Mouse (Mus musculus) midbrain, postnatal 0 days (tissue): Measurements from ENCODE around the gene Hormad1. TPM values are rescaled to one million over a fixed set of nuclear protein-coding genes. Genes with fewer than 3 reads are reported as not detected.

Experiments used
- ATAC-seq: fragments of 200-750 bp; cut with Nextera tagmentation; 2 replicates; pipeline ENCODE4 v1.8.0; 2017; ENCODE audit warnings: moderate number of reproducible peaks, mild to moderate bottlenecking, moderate TSS enrichment, moderate library complexity; ENCODE audit not compliant: low FRiP score
- DNase-seq: peaks from one replicate; pipeline ENCODE4 v3.0.0-alpha.2; 2015; ENCODE audit warnings: low spot score
- H3K27ac ChIP-seq: fragments of 300-500 bp; sonication (generic); 2 replicates; pipeline ENCODE4 v1.5.1; 2014; ENCODE audit warnings: low read depth, mild to moderate bottlenecking, low read length, mixed read lengths
- H3K27me3 ChIP-seq: fragments of 300-500 bp; sonication (generic); 2 replicates; pipeline ENCODE4 v1.6.1; 2014; ENCODE audit warnings: low read length, control low read depth, mixed read lengths; ENCODE audit not compliant: insufficient read depth
- H3K36me3 ChIP-seq: fragments of 300-500 bp; sonication (generic); 2 replicates; pipeline ENCODE4 v1.6.1; 2014; ENCODE audit warnings: low read length, control low read depth, mixed read lengths; ENCODE audit not compliant: insufficient read depth
- H3K4me1 ChIP-seq: fragments of 300-500 bp; sonication (generic); 2 replicates; pipeline ENCODE4 v1.6.1; 2014; ENCODE audit warnings: mild to moderate bottlenecking, control low read depth, antibody characterized with exemption, low read length, mixed read lengths; ENCODE audit not compliant: insufficient read depth
- H3K4me2 ChIP-seq: fragments of 300-500 bp; sonication (generic); 2 replicates; pipeline ENCODE4 v1.6.1; 2014; ENCODE audit warnings: low read depth, mild to moderate bottlenecking, low read length, mixed read lengths; ENCODE audit not compliant: poor library complexity, severe bottlenecking
- H3K4me3 ChIP-seq: fragments of 300-500 bp; sonication (generic); 2 replicates; pipeline ENCODE4 v1.5.1; 2014; ENCODE audit warnings: low read depth, mild to moderate bottlenecking, low read length, moderate library complexity
- H3K9ac ChIP-seq: fragments of 300-500 bp; sonication (generic); replicated peaks from 2 replicates; pipeline ENCODE4 v1.6.1; 2014; ENCODE audit warnings: mild to moderate bottlenecking, low read length, moderate library complexity, mixed read lengths; ENCODE audit not compliant: poor library complexity, severe bottlenecking
- H3K9me3 ChIP-seq: fragments of 300-500 bp; sonication (generic); 2 replicates; pipeline ENCODE4 v1.6.1; 2016; ENCODE audit warnings: low read length, control low read depth
- CTCF ChIP-seq: IDR thresholded peaks from 2 replicates; pipeline ENCODE4 v1.5.1; 2016; ENCODE audit warnings: antibody characterized with exemption, mild to moderate bottlenecking
- WGBS: fragments of 180-500 bp; shearing (Covaris S2); extraction: QIAGEN DNeasy Blood & Tissue Kit; methylation state at CpG from one replicate; pipeline ENCODE4 v1.1.7; 2014; 5-methylcytosine and 5-hydroxymethylcytosine counted together
- polyA plus RNA-seq: library from polyadenylated mRNA; unstranded; fragments of >200 nt; fragmentation: Nextera tagmentation; extraction: Ambion mirVana; gene quantifications from 2 replicates; pipeline ENCODE4 v1.2.1, GENCODE M21; 2015
- total RNA-seq: library from RNA; depleted of rRNA; stranded (reverse); fragments of >200 nt; gene quantifications from 2 replicates; pipeline ENCODE4 v1.2.3, GENCODE M21; 2014

The Hormad1 gene
- total and polyA plus RNA-seq, 2 experiments from 2014 or later = not detected

DNA sequence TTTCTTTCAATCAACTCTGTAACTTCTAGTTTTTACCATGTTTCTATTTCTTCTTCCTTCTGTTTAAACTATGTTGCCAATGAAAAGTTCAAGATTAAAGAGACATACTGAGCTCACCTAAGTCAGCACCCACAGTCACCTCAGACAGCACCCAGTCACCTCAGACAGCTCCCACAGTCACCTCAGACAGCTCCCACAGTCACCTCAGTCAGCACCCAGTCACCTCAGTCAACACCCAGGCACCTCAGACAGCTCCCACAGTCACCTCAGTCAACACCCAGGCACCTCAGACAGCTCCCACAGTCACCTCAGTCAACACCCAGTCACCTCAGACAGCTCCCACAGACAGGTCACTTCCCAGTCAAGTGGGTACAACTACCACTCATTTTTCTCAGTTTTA, 17.3 kb upstream of the Hormad1 start:
- ATAC-seq (no peak), DNase-seq (no peak)
- no peak for TF ChIP-seq CTCF
- Histone ChIP-seq H3K36me3 (no peaks in the 10 kb centered on the region), H3K9ac (no peak overlapping the region), H3K9me3 (no peaks in the 10 kb centered on the region), H3K27me3 (no peaks in the 10 kb centered on the region), H3K27ac (no peak overlapping the region), H3K4me3 (no peak overlapping the region), H3K4me2 (no peak overlapping the region), H3K4me1 (no peaks in the 10 kb centered on the region)

GRCm38 (mm10) chr3:95542981-95543380, 16.5 kb upstream of the Hormad1 start:
- Histone ChIP-seq H3K4me1 (no peaks in the 10 kb centered on the region), H3K27me3 (no peaks in the 10 kb centered on the region), H3K9me3 (no peaks in the 10 kb centered on the region), H3K27ac (no peak overlapping the region), H3K4me3 (no peak overlapping the region), H3K36me3 (no peaks in the 10 kb centered on the region), H3K4me2 (no peak overlapping the region), H3K9ac (no peak overlapping the region)
- DNase-seq = no peak
- 76% methylated on average over 7 of the region's 7 CpGs for WGBS
- TF ChIP-seq CTCF = no peak
- no peak for ATAC-seq

DNA sequence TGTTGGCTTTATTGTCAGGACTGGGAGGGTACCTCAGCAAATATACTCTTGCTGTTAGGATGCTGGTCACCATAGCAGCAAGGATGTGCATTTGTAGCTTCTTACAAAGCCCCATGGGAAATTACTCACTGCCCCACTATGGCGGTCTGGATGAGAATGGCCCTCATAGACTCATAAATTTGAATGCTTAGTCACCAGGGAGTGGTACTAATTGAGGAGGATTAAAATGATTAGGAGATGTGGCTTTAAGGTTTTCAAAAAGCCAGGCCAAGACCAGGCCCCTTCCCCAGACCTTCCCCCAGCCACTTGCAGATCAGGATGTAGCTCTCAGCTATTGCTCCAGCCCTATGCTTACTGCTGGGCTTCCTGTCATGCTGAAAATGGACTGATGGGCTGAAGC, 9.3 kb upstream of the Hormad1 start:
- H3K27ac ChIP-seq = no peak overlapping the region
- ATAC-seq (no peak), DNase-seq (no peak)
- no peaks in the 10 kb centered on the region for H3K36me3 ChIP-seq
- no peak overlapping the region for H3K4me3 ChIP-seq
- 54% methylated on average over 1 of the region's 1 CpGs for WGBS
- H3K4me2 ChIP-seq = no peak overlapping the region
- no peak for TF ChIP-seq CTCF
- no peaks in the 10 kb centered on the region for H3K4me1 ChIP-seq
- H3K27me3 ChIP-seq = no peaks in the 10 kb centered on the region
- H3K9ac ChIP-seq = no peak overlapping the region
- no peaks in the 10 kb centered on the region for H3K9me3 ChIP-seq

DNA sequence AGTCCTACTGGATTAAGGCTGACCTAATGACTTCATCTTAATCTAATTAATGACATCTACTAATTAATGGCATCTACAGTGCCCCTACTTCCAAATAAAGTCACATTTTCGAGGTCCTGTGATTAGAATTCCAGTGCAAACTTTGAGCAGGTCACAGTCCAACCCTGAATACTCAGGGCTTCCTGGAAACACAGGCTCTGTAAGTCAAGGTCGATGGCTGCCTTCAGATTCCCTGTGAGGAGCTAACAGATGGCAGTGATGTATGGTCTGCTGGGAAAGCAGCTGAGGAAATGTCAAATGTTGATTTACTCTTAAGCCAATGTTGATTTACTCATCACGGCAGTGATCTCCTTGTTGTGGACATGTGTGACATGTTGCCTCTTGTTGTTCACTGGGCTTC, 5.5 kb upstream of the Hormad1 start:
- no peak for ATAC-seq
- DNase-seq = no peak
- Histone ChIP-seq H3K9ac (no peak overlapping the region), H3K9me3 (no peaks in the 10 kb centered on the region), H3K27ac (no peak overlapping the region), H3K27me3 (no peaks in the 10 kb centered on the region), H3K4me3 (no peak overlapping the region), H3K4me2 (no peak overlapping the region), H3K36me3 (no peaks in the 10 kb centered on the region), H3K4me1 (no peaks in the 10 kb centered on the region)
- TF ChIP-seq CTCF = no peak
- 66% methylated on average over 3 of the region's 3 CpGs for WGBS

DNA sequence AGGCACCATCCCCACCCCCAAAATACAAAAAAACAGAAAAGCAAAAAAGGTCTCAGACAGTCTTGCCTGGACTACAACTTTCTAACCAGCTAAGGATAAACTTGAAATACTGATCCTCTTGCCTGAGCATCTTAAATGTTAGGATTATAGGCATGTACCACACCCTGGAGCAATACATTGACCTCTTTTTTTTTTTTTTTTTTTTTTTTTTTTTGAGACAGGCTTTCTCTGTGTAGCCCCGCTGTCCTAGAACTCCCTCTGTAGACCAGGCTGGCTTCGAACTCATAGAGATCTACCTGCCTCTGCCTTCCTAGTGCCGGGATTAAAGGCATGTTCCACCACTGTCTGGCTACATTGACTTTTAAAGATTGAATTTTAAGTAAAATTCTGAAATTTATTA, 1.3 kb downstream of the Hormad1 start:
- no peaks in the 10 kb centered on the region for H3K27me3 ChIP-seq
- no peak overlapping the region for H3K4me2 ChIP-seq
- H3K4me1 ChIP-seq = no peaks in the 10 kb centered on the region
- 87% methylated on average over 3 of the region's 3 CpGs for WGBS
- no peaks in the 10 kb centered on the region for H3K9me3 ChIP-seq
- no peaks in the 10 kb centered on the region for H3K36me3 ChIP-seq
- ATAC-seq (no peak), DNase-seq (no peak)
- no peak overlapping the region for H3K9ac ChIP-seq
- no peak for TF ChIP-seq CTCF
- no peak overlapping the region for H3K27ac ChIP-seq
- no peak overlapping the region for H3K4me3 ChIP-seq

GRCm38 (mm10) chr3:95561826-95562225, 2.3 kb downstream of the Hormad1 start:
- Histone ChIP-seq H3K36me3 (no peaks in the 10 kb centered on the region), H3K4me1 (no peaks in the 10 kb centered on the region), H3K27me3 (no peaks in the 10 kb centered on the region), H3K4me3 (no peak overlapping the region), H3K4me2 (no peak overlapping the region), H3K27ac (no peak overlapping the region), H3K9ac (no peak overlapping the region), H3K9me3 (no peaks in the 10 kb centered on the region)
- DNase-seq = no peak
- ATAC-seq = no peak
- 71% methylated on average over 2 of the region's 2 CpGs for WGBS
- no peak for TF ChIP-seq CTCF

- TF ChIP-seq CTCF = no peak
- Histone ChIP-seq H3K36me3 (no peaks in the 10 kb centered on the region), H3K27me3 (no peaks in the 10 kb centered on the region), H3K4me1 (no peaks in the 10 kb centered on the region), H3K4me3 (no peak overlapping the region), H3K27ac (no peak overlapping the region), H3K9me3 (no peaks in the 10 kb centered on the region), H3K4me2 (no peak overlapping the region), H3K9ac (no peak overlapping the region)
- no peak for DNase-seq
- no peak for ATAC-seq
- 93% methylated on average over 3 of the region's 3 CpGs for WGBS
Measured at GRCm38 (mm10) chr3:95569585-95569984, 10.1 kb downstream of the Hormad1 start.
